Mouse (Mus musculus): ENCODE data around the gene Dcakd.

Dcakd gene

DNA sequence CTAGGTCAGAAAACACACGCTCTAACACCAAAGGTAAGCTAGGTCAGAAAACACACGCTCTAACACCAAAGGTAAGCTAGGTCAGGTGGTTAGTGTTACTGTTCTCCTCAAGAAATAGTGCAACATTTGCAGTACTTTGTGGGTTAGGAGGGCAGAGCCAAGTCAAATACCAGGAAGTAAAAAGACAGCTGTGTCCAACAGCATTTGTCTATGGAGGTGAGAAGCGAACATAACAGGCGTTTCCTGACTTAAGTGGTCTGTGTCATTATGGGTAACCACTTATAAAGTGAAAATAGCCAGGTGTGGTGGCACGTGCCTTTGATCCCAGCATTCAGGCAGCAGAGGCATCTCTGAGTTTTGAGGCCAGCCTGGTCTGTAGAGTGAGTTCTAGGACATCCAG lies 21.5 kb upstream of the Dcakd start:
- no peak for DNase-seq (ENCODE audit: low read depth, low spot score)

DNA sequence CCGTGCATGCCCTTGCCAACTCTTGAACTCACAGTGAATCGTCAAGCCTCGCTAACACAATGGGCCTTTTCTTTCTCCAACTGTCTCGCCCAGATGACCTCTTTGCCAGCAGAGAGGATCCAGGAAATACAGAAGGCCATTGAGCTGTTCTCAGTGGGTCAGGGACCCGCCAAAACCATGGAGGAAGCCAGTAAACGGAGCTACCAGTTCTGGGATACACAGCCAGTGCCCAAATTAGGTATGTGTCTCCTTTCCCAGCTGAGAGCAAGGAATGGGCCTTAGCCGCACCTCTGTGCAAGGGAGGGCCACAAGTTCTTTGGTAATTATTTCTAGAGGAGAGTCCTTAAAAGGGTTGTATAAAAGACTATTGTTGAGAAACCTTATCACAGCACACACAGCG lies 18.2 kb upstream of the Dcakd start:
- DNase-seq (ENCODE audit: low read depth, low spot score): no peak

DNA sequence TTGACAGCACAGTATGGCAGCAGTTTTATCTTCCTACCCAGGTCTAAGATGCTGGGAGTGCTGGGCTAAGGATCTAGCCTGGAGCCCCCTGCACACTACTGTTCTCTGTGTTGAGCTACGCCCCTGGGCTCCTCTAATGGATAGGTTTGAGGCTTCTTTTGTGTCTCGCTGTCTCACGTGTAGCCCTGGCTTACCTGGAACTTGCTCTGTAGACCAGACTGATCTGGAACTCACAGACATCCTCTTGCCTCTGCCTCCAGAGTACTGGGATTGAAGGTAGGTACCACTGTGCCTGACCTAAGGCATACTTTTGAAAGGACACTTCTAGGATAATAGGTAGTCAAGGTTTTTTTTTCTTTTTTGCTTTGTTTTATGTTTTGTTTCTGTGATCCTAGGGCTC lies 15.8 kb upstream of the Dcakd start:
- DNase-seq (ENCODE audit: low read depth, low spot score): no peak

DNA sequence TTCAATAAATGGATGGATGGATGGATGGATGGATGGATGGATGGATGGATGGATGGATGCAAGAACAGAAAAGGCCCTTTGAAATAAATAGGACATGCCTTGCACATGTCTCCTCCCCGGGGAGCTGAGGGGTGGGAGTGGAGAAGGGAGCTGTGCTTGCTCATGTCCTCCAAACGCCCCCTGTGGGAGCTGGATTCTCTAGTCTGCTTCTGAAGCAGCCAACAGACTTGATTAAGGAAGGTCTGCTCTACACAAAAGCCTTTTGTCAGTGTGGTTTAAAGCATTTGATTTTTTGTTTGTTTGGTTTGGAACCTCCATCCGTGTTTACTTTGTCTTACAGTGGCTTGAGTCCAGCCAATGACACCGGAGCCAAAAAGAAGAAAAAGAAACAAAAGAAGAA lies 14.7 kb upstream of the Dcakd start:
- no peak for DNase-seq (ENCODE audit: low read depth, low spot score)

DNA sequence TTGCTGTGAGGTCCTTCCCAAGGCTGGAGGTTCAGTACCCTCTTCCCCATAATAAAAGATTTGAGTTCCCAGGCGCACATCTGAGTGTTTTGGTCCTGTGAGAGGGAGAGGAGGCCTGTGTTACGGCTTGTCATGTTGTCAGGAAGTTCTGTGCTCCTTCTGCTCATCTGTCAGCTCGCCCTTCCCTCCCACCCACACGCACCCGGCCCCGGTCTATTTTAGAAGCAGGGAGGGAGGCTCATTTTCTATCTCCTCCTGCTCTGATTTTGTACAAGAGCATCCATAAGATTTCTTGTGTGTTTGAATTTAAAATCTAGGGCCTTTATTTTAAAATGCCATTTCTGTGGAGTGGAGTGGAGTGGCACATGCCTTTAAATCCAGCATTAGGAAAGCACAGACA lies 9.9 kb upstream of the Dcakd start:
- DNase-seq (ENCODE audit: low read depth, low spot score): no peak

DNA sequence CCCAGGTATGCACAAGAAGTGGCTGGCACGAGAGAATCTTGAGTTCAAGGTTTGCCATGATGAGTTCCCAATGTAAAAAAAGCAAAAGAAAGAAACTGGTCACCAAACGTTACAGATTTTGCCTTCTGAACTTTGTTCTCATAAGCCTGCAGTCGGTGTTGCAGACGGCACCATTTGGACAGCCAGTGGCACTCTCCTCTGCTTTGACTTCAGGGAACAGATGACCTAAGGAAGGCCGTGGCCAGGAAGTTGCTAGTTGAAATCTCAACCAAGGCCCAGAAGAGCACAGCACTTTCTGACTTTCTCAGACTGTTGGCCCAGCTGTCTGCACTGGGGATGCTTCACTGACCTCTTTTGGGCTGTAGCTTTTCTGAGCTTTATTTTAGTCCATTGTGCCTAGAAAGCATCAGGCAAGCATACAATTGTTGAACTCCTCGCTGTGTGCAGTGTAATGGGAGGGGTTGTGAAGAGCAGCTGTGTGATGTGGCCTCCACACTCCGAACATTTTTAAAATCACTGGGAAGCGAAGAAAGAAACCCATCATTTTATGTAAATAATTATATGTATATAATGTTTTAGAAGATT lies 8.8 kb upstream of the Dcakd start:
- DNase-seq (ENCODE audit: low read depth, low spot score): no peak

DNA sequence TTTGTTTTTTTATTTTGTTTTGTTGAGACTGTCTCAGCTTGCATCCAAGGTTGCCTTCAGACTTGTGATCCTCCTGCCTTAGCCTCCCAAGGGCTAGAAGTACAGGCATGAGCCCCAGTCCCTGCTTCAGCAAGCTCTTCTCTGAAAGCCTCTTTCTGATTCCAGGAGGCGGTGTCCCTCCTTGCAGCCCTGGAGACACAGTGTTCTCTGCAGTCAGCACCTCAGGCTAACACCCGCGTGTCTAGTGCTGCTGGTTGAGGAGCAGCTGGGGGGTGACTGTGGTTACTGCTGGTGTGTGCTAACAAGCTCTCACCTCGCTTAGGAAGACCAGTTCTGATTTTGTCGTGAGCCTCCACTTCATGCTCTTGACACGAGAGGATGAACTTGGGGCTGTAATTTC lies 6.9 kb upstream of the Dcakd start:
- no peak for DNase-seq (ENCODE audit: low read depth, low spot score)

DNA sequence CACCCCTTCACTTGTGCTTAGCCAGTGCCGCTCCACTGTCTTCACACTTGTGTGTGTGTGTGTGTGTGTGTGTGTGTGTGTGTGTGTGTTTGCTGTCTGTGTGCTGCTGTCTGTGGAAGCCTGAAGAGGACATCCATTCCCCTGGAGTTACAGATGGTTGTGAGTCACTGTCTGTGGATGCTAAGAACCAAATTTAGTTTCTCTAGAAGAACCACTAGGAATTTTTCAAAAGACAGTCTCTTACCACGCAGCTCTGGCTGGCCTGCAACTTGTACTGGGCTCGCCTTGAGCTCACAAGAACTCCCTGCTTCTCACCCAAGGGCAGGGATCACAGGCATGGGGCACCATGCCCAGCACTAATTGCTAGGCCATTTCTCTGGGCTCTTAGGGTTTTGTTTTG lies 4.9 kb upstream of the Dcakd start:
- DNase-seq (ENCODE audit: low read depth, low spot score): no peak

DNA sequence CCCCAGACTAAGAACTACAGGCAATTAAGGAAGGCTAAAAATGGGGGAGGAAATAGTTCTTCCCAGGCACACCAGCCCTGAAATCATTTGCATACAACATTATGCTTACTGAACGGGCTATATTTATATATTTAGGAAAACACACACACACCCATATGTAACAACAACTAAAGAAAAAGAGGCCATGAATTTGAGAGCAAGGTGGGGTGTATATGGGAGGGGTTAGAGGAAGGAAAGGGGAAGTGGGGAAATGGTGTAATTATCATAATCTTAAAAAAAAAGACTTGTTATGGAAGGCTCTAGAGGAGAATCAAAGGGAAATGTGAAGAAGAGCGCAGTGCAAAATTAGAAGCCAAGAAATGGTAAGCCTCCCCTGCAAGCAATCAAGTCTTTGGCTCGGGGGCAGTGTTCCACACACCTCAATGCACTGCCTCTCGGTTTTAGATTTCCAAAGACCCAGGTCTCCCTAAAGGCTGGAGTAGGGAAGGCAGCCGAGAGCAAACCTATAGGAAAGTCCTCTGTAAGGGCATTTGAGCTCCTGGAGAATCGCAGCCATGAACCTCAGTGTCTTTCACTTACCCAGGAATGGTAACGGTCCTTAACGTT lies 460 bp downstream of the Dcakd start:
- no peak for DNase-seq (ENCODE audit: low read depth, low spot score)

DNA sequence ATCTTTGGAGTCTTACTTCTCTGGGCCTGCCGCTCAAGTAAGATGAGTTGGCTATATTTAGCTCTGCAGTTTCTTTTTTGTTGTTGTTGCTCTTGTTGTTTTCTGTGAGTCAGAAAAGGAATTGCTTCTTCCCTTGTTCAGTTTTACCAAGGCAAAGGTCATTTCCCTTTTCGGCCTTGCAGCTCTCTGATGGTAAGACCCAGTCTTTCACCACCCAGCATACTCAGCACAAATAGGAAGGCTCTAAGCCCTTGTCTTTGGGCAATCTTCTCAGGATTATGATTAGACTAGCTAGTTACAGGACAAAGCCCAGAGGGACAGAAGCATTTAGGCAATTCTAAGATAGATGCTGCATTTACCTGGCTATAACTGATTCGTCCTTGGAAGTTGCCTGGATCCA lies 1.2 kb downstream of the Dcakd start:
- no peak for DNase-seq (ENCODE audit: low read depth, low spot score)

DNA sequence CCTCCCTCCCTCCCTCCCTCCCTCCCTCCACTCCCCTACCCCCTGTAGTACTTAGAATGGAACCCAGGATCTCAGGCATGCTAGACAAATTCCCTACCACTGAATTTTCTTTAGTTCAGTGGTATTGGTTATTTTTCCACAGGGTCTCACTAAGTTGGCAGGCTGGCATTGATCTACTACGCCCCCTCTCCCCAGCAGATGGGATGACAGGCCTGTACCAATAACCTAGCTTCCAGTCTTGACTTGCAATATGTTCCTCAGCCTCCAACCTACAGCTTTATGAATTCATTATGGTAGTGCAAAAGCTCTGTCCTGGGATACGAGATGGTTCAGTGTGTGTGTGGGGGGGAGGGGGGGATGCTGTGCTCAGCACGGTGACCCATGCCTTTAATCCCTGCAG lies 4.2 kb downstream of the Dcakd start:
- DNase-seq (ENCODE audit: low read depth, low spot score): no peak

DNA sequence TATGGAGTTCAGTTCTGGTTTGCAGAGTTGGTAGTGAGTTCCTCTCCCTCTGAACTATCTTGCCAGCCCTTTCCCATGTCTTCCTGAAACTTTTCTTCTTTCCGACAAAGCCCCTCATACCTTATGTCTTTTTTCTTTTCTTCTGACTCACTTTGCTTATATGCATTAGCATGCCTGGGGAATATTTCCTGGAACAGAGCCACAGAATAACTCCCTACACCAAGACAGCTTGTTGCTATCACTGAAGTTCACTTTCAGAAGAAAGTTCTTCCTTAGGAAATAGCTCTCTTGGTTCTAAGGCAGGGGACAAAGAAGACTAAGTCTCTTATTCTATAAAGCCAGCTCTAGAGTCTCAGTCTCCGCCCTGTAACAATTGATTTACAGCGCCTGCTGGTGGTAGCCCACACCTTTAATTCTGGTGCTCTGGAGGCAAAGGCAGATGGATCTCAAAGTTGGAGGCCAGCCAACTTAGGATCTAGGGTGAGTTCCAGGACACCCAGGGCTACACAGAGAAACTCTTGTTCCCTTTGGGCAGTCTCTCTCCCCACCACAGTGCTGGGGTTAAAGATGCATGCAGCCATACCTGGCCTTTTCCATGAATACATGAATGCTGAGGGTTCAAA lies 7.3 kb downstream of the Dcakd start:
- no peak for DNase-seq (ENCODE audit: low read depth, low spot score)

DNA sequence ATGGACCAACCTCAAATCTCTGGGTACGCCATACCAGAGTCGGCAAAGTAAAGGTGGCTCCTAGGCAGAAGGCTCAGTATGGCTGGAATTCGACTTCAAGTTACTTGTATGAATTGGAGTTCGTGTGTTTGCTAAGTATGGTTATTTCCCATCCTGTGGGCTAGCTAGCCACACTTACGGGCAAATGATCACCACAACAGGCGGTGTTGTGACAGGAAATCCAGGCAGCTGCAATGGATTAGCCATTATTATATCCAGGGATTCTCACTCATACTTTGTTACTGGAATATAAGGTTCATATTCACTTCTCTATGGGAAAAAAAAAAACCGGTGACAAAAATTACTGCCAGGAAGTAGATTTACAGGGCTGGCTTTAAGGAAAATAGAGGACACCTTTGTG lies 8.8 kb downstream of the Dcakd start:
- no peak for DNase-seq (ENCODE audit: low read depth, low spot score)

DNA sequence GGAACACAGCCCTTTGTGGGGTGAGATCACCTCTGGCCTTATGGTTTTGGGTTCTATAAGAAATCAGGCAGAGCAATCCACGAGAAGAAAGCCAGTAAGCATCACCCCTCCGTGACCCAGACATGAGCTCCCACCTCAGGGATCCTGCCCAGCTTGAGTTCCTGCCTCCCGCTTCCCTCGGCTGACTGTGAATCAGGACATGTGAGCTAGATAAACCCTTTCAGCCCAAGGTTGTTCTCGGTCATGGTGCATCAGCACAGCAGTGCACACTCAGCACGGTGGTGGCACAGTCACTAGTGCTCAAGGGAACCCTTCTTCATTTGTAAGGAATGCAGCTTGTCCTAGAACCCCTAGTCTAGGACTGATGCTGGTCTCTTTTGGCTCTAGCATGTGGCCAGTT lies 9.3 kb downstream of the Dcakd start:
- DNase-seq (ENCODE audit: low read depth, low spot score): no peak

DNA sequence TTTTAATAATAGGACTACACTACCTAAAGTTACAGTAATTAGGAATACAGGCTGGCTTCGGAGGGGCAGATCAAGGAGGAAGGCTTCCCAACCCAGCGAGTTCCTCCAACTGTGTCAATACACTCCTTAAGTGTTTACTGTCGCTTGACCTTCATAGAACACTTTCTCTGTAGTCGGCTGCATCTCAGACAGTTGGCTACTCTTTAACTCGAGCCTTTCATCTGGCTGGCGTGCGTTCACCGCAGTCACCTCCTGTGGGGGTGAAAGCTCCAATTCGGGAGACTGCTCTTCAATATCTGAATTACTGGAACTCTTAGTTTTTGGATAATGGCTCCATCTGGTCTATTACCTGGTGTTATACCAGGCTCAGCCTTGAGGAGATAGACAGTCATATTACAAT lies 10.5 kb downstream of the Dcakd start:
- DNase-seq (ENCODE audit: low read depth, low spot score): no peak

DNA sequence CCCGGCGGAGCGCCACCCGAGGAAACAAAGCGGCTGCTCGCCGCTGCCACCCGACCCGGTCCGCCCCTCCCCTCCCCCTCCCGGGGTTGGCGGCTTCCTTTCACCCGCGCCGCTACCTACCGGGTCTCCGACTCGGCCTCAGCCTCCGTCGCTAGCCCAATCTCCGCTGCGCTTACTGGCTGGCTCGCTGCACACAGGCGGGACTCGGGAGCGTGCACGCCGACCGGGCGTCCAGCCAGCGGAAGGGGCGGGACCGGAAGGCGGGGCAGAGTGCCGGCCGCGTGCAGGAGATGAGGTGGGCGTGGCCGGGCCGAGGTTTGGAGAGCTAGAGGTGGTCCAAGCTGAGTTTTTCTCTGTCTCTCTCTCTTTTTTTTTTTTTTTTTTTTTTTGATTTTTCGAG lies 11.2 kb downstream of the Dcakd start:
- peak; percentile 87 for DNase-seq (ENCODE audit: low read depth, low spot score)

DNA sequence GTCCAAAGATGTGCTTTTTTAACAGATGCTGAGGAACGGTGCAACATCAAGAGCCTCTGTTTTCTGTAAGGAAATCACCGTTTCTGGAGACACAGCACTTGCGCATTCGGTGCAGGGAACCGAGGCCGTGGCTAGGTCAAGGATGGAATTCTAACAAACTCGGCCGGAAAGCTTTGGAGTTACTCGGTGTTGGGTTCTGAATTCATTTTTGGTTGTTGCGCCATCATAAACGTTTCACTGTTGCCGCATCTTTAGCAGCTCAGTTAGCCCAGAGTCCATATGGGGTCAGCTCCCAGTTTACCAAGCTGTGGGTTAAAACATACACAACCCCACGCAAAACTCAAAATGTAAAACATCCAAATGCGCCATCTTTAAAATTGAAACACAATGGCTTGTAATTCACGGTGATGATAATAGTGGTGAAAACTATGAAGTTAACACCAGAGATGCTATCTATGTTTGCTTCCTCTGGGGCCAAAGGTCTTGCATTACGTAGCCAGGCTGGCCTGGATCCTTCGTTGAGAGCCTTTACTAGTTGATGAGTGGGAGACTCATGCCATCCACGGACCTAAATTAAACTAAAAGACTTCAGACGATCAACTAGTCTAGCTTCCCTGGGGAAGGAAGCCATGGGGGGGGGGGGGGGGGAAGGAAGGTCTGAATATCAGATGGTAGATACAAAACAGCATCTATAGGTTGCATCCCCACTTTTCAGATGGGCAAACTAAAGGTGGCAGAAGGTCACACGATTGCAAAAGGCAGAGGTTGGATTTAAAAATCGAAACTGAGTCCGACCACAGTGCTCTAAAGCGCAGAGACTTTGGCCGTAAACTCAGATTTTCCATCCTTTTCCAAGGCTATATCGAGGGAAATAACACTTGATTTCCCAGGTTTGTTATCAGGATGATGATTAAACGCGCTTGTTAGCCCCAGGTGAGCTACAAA lies 12.0 kb downstream of the Dcakd start:
- no peak for DNase-seq (ENCODE audit: low read depth, low spot score)

DNA sequence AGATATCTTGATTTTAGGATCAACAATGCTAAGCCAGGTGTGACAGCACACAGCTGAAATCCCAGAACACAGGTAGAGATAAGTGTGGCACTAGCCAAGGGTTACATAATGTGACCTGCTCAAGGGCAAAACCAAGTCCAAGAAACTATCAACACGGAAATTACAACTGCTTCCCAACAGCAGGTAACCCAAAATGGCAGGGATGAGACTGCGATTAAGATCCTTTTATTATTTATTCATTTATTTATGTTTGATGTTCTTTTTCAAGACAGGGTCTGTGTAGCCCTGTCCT lies 17.0 kb downstream of the Dcakd start:
- DNase-seq (ENCODE audit: low read depth, low spot score): no peak

DNA sequence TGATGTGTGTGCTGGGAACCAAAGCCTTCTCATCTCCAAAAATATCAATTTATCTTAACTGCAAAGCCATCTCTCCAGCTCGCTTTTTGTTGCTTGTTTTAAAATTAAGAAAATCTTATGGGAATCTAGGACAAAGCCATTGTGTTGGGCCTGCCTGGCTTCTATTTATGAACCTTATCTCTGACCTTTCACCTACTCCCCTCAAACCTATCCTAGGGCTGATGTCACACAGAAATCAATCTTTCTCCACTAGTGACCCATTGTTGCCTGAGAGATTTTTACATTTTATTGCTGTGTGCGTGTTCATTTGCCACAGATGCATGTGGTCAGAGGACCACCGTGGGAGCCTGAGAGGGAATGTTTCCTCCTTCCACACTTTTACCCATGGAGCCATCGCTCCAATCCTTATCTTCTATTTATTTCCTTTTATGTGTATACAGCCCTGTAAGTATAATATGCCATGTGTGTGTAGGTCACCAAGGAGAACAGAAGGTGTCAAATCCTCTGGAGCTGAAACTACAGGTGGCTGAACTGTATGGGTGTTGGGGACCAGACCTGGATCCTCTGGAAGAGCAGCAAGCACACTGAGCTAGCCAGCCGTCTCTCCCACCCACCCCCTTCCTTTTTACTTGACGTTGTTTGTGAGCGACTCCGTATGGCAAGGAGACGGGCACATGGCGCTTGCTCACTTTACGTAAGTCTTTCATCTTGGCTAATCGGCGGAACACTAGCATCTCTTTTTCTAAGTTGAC lies 17.5 kb downstream of the Dcakd start:
- DNase-seq (ENCODE audit: low read depth, low spot score): no peak

DNA sequence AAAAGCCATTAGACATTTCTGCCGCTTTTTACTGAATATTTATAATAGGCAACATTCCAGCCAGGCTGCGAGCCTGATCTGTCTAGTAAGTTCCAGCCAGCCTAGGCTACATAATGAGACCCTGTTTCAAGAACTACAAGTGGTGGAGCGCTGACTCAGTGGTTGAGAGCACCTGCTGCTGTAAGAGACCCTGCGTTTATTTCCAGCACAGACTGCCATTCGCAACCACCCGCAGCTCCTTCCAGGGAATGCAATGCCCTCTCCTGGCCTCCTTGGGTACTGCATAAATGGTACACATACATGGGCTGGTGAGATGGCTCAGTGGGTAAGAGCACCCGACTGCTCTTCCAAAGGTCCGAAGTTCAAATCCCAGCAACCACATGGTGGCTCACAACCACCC lies 18.9 kb downstream of the Dcakd start:
- DNase-seq (ENCODE audit: low read depth, low spot score): no peak

DNA sequence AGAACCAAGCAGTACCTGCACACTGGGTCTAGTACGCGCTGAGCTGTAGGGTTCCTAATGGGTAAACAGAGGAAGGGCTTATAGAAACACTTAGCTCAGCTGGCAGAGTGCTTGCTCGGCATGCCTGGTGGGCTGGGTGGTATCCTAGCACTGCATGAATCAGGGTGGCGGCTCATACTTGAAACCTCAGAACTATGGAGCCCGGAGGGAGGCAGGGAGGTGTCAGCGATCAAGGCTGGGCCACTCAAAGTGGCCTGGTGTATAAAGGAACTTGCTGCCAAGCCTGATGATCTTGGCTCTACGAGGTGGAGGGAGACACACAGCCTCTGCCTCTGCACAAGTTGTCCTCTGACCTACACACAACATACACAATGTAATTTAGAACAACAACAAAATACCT lies 19.6 kb downstream of the Dcakd start:
- DNase-seq (ENCODE audit: low read depth, low spot score): no peak

DNA sequence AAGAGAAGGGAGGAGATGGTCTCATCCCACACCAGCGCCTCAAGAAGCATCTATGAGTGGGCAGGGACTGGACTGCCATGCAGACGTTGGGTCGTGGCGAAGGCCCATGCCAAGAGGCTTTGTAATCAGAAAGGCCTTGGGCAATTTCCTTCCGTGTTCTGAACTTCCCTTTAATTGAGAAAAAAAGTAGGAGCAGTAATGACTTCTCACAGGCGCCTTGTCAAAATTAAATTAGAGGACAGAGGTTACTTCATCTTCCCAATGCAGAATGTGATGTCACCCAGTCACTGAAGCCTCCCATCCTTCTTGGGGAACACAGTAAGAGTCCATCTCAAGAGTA lies 21.2 kb downstream of the Dcakd start:
- DNase-seq (ENCODE audit: low read depth, low spot score): no peak
